Mouse (Mus musculus) ES-E14 (cell line): ENCODE data around the gene Sp140. TPM values are rescaled to one million over a fixed set of nuclear protein-coding genes. Genes with fewer than 3 reads are reported as not detected.

ENCODE experiments used
- DNase-seq: peaks from one replicate; pipeline ENCODE4 v3.0.0-alpha.2; 2013; ENCODE audit warnings: low read depth, low spot score
- H3K27ac ChIP-seq: 2 replicates; pipeline ENCODE4 v1.5.1; 2012; ENCODE audit warnings: low read depth, mild to moderate bottlenecking, low read length, moderate library complexity, mixed read lengths; ENCODE audit not compliant: poor library complexity, insufficient read depth, severe bottlenecking
- H3K36me3 ChIP-seq: 2 replicates; pipeline ENCODE4 v1.6.1; 2012; ENCODE audit warnings: mild to moderate bottlenecking, low read length, moderate library complexity, mixed read lengths; ENCODE audit not compliant: control insufficient read depth, poor library complexity, insufficient read depth, severe bottlenecking
- H3K4me1 ChIP-seq, 2 experiments: fragments of 150-350 bp in 1 of 2; sonication (generic) in 1 of 2; 2 replicates each; pipeline ENCODE4 v1.6.1; 2012; ENCODE audit warnings: low read length in 2 of 2, mild to moderate bottlenecking in 1 of 2, mixed read lengths in 1 of 2; ENCODE audit not compliant: control insufficient read depth in 2 of 2, insufficient read depth in 2 of 2, poor library complexity in 1 of 2
- H3K4me3 ChIP-seq, 2 experiments: fragments of 150-350 bp in 1 of 2; sonication (generic) in 1 of 2; 2 replicates each; pipeline ENCODE4 v1.5.1; 2012; ENCODE audit warnings: low read length in 2 of 2, low read depth in 1 of 2, mild to moderate bottlenecking in 1 of 2, mixed read lengths in 1 of 2; ENCODE audit not compliant: insufficient read depth in 1 of 2, poor library complexity in 1 of 2, severe bottlenecking in 1 of 2
- H3K9ac ChIP-seq: 2 replicates; pipeline ENCODE4 v1.6.1; 2012; ENCODE audit warnings: low read depth, mild to moderate bottlenecking, low read length, mixed read lengths; ENCODE audit not compliant: poor library complexity, insufficient read depth, severe bottlenecking
- H3K9me3 ChIP-seq: fragments of 150-350 bp; sonication (generic); 2 replicates; pipeline ENCODE4 v1.6.1; 2012; ENCODE audit warnings: low read depth, mild to moderate bottlenecking, low read length; ENCODE audit not compliant: control insufficient read depth, insufficient read depth
- CHD2 ChIP-seq: IDR thresholded peaks from 2 replicates; pipeline ENCODE4 v1.6.1; 2014; ENCODE audit warnings: mild to moderate bottlenecking, low read depth, low read length, inconsistent platforms
- HCFC1 ChIP-seq: IDR thresholded peaks from 2 replicates; pipeline ENCODE4 v1.6.1; 2012; ENCODE audit warnings: low read length, inconsistent platforms, borderline replicate concordance; ENCODE audit not compliant: insufficient read depth
- MAFK ChIP-seq: IDR thresholded peaks from 2 replicates; pipeline ENCODE4 v1.6.1; 2014; ENCODE audit warnings: mild to moderate bottlenecking, low read depth, low read length, inconsistent platforms; ENCODE audit not compliant: insufficient read depth
- ZC3H11A ChIP-seq: IDR thresholded peaks from 2 replicates; pipeline ENCODE4 v1.6.1; 2012; ENCODE audit warnings: low read depth, mild to moderate bottlenecking, inconsistent platforms, low read length, borderline replicate concordance
- ZNF384 ChIP-seq: IDR thresholded peaks from 2 replicates; pipeline ENCODE4 v1.6.1; 2012; ENCODE audit warnings: low read depth, low read length, inconsistent platforms
- in situ Hi-C, 2 experiments: fragments of 600-800 bp; cut with MboI; formaldehyde crosslinking; loops; one replicate each; pipeline ENCODE4 v1.15.1; 2025; ENCODE audit warnings: low sequenced_read_pairs in 2 of 2, inconsistent platforms in 1 of 2; ENCODE audit not compliant: unreplicated experiment in 2 of 2
- total RNA-seq: library from RNA; depleted of rRNA; stranded (reverse); fragments of 300-350 nt; gene quantifications from 2 replicates; pipeline ENCODE4 v1.2.3, GENCODE M21; 2012; rRNA removed

Sp140 gene
- total RNA-seq, 1 experiment = 2.3 TPM

DNA sequence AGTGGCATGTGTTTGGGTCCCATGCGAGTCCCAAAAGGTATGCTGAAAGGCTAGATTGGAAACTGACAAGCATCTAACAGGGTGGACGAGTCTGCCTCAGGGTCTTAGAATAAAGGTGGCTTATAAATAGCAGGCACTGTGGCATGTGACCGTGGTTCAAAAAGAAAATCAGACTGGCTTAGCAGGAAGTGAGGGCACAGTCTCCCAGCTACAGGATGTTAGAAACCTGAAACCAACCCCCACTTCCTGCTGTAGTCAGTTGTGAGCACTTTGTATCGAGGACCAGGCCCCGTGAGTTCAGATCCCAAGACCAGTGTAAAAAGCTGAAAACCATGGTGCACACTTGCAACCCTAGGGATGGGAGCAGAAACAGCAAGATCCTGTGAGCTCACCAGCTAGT, 87.2 kb downstream of the Sp140 start:
- H3K4me3 ChIP-seq = no peak overlapping the region
- H3K9ac ChIP-seq = no peak overlapping the region
- TF ChIP-seq CHD2 (no peak), MAFK (no peak), HCFC1 (no peak), ZC3H11A (no peak)
- no peak overlapping the region for H3K27ac ChIP-seq
- DNase-seq = no peak
- no peaks in the 10 kb centered on the region for H3K9me3 ChIP-seq
- H3K4me1 ChIP-seq = no peaks in the 10 kb centered on the region
- H3K36me3 ChIP-seq = no peaks in the 10 kb centered on the region
- in situ Hi-C loops = no loop called here

DNA sequence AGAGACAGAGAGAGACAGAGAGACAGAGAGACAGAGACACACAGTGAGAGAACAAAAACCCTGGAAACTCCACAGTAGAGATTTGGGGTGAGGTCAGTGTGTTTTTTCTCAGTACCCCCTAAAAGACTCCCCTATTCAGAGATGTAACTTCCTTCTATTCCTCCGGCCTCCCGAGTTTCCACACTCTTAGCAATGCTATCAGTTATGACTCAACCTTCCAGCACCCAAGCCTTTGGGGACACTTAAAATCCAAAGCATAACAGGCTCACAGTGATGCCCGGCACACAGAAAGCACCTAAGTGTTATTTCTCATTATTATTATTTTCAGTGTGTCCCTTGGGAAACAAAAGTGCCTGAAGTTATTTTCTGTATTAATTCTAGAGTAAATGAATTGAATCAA, 90.4 kb downstream of the Sp140 start:
- in situ Hi-C loops = no loop called here
- no peak overlapping the region for H3K27ac ChIP-seq
- no peak for DNase-seq
- no peak overlapping the region for H3K4me3 ChIP-seq
- no peaks in the 10 kb centered on the region for H3K4me1 ChIP-seq
- H3K36me3 ChIP-seq = no peaks in the 10 kb centered on the region
- no peaks in the 10 kb centered on the region for H3K9me3 ChIP-seq
- no peak overlapping the region for H3K9ac ChIP-seq
- TF ChIP-seq ZC3H11A = no peak
- no peak for TF ChIP-seq ZNF384
- no peak for TF ChIP-seq MAFK
- no peak for TF ChIP-seq CHD2
- no peak for TF ChIP-seq HCFC1

DNA sequence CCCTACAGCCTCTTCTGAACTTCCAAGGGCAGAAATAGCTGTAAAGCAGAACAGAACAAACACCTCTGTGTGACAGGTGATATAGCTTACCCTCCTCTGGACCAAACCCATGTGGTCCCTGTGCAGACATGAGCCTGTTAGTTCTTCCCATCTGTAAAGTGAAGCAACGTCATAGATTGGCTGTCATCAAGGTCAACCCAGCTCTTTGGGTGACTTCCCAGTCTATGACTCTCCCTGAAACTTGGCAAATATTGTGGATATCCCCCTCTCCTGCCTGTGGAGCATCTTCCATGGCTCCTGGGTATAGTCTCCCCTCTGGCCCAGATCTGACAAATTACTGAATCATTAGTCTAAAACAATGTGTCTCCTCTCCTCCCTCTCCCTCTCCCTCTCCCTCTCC, 92.1 kb downstream of the Sp140 start:
- TF ChIP-seq HCFC1 (no peak), ZC3H11A (no peak), CHD2 (no peak), MAFK (no peak), ZNF384 (no peak)
- Histone ChIP-seq H3K9me3 (no peaks in the 10 kb centered on the region), H3K4me3 (no peak overlapping the region), H3K4me1 (no peaks in the 10 kb centered on the region), H3K27ac (no peak overlapping the region), H3K9ac (no peak overlapping the region), H3K36me3 (no peaks in the 10 kb centered on the region)
- in situ Hi-C loops = no loop called here
- no peak for DNase-seq

DNA sequence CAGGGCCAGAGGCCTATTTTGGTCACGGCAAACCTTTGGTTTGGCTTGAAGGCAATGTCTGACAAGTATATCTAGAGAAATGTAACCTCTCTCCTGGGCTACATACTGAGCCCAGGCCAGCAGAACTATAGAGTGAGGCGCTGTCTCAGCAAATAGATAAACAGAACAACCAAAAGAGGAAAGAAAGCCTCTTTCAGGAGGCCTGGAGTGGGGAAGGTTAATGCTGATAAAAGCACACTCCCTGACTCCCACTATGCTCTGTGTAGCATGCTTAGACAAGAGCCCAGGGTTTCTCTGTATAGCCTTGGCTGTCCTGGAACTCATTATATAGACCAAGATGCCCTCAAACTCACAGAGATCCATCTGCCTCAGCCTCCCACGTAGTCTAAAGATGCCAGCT, 93.1 kb downstream of the Sp140 start:
- TF ChIP-seq HCFC1 (no peak), ZC3H11A (no peak), ZNF384 (no peak), CHD2 (no peak), MAFK (no peak)
- Histone ChIP-seq H3K4me3 (no peak overlapping the region), H3K4me1 (no peaks in the 10 kb centered on the region), H3K9me3 (no peaks in the 10 kb centered on the region), H3K9ac (no peak overlapping the region), H3K27ac (no peak overlapping the region), H3K36me3 (no peaks in the 10 kb centered on the region)
- in situ Hi-C loops = no loop called here
- no peak for DNase-seq

Other genes with a start within 250 kb of the Sp140 start
- not detected in 2 replicates for gene G530012D18Rik, start 24.7 kb upstream of the Sp140 start, total RNA-seq
- 4.1 and 5.1 TPM in 2 replicates for gene Sp110, start 1.6 kb upstream of the Sp140 start, total RNA-seq
- not detected in 2 replicates for gene Sp100, start 49.6 kb downstream of the Sp140 start, total RNA-seq
- 0.63 and 0.76 TPM in 2 replicates for gene A630001G21Rik, start 178.3 kb downstream of the Sp140 start, total RNA-seq
- gene Cab39, start 193.1 kb downstream of the Sp140 start, total RNA-seq = 43.2 and 51.9 TPM in 2 replicates